Mouse (Mus musculus): ENCODE measurements around the gene Neu3. TPM values are rescaled to one million over a fixed set of nuclear protein-coding genes. Genes with fewer than 3 reads are reported as not detected.
"Not testable (repeated sequence)": the region's sequence is repeated elsewhere in the genome, so short reads cannot be mapped to it uniquely, and the experiment has no call there.

Neu3 gene
- polyA plus RNA-seq, 1 experiment from 2014 or later: 3.2 TPM

GRCm38 (mm10) chr7:99805340-99805739 lies 22.9 kb downstream of the Neu3 start:
- no peak overlapping the region for H3K4me2 ChIP-seq
- H3K9me3 ChIP-seq (ENCODE audit: low read depth, low read length): no peaks in the 10 kb centered on the region
- no peak overlapping the region for H3K27ac ChIP-seq (ENCODE audit: low read depth)
- H3K36me3 ChIP-seq (ENCODE audit: insufficient read depth): no peaks in the 10 kb centered on the region
- H3K27me3 ChIP-seq (ENCODE audit: insufficient read depth, low read length): no peaks in the 10 kb centered on the region
- no peak for TF ChIP-seq CTCF (IDR thresholded peaks at IDR 0.05; ENCODE audit: low read depth)
- ATAC-seq (ENCODE audit: insufficient read depth) (no peak), DNase-seq (no peak)
- no peak overlapping the region for H3K9ac ChIP-seq
- H3K4me1 ChIP-seq (ENCODE audit: insufficient read depth): no peaks in the 10 kb centered on the region
- WGBS: 65% methylated on average over 1 of the region's 1 CpGs
- no peak overlapping the region for H3K4me3 ChIP-seq (ENCODE audit: low read depth, low read length)

GRCm38 (mm10) chr7:99804033-99804432 lies 24.2 kb downstream of the Neu3 start:
- DNase-seq; H3K4me1 ChIP-seq (ENCODE audit: insufficient read depth); ATAC-seq (ENCODE audit: insufficient read depth); H3K4me3 ChIP-seq (ENCODE audit: low read depth, low read length); H3K36me3 ChIP-seq (ENCODE audit: insufficient read depth); H3K9me3 ChIP-seq (ENCODE audit: low read depth, low read length); H3K27ac ChIP-seq (ENCODE audit: low read depth); H3K9ac ChIP-seq; H3K4me2 ChIP-seq; H3K27me3 ChIP-seq (ENCODE audit: insufficient read depth, low read length): not testable (repeated sequence)
- WGBS: 82% methylated on average over 3 of the region's 3 CpGs

DNA sequence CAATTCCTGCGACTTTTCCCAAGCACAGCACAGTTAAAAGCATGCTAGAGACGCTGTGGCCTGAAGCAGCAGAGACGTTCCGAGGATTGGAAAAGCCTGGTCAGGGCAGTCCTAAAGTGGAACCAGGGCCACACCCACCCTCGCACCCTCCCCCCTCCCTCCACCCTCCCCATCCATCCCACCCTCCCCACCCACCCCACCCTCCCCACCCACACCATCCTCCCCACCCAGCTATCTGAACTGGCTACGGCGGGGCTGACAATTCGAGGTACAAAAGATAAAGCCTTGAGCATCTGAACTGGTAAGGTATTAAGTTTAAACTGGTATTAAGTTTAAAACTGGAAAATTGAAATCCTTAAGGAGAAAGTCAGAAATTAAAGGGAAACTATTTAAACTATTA lies 24.7 kb downstream of the Neu3 start:
- Histone ChIP-seq H3K27me3 (ENCODE audit: insufficient read depth, low read length) (no peaks in the 10 kb centered on the region), H3K36me3 (ENCODE audit: insufficient read depth) (no peaks in the 10 kb centered on the region), H3K4me3 (ENCODE audit: low read depth, low read length) (no peak overlapping the region), H3K9me3 (ENCODE audit: low read depth, low read length) (no peaks in the 10 kb centered on the region), H3K4me1 (ENCODE audit: insufficient read depth) (no peaks in the 10 kb centered on the region), H3K4me2 (no peak overlapping the region), H3K9ac (no peak overlapping the region), H3K27ac (ENCODE audit: low read depth) (no peak overlapping the region)
- WGBS: 50% methylated on average over 8 of the region's 8 CpGs
- no peak for ATAC-seq (ENCODE audit: insufficient read depth)
- no peak for DNase-seq
- no peak for TF ChIP-seq CTCF (IDR thresholded peaks at IDR 0.05; ENCODE audit: low read depth)

GRCm38 (mm10) chr7:99799118-99799517 lies 29.1 kb downstream of the Neu3 start:
- WGBS: 68% methylated on average over 7 of the region's 7 CpGs
- Histone ChIP-seq H3K4me2 (no peak overlapping the region), H3K9ac (no peak overlapping the region), H3K4me3 (ENCODE audit: low read depth, low read length) (no peak overlapping the region), H3K36me3 (ENCODE audit: insufficient read depth) (no peaks in the 10 kb centered on the region), H3K27me3 (ENCODE audit: insufficient read depth, low read length) (no peaks in the 10 kb centered on the region), H3K4me1 (ENCODE audit: insufficient read depth) (no peaks in the 10 kb centered on the region), H3K27ac (ENCODE audit: low read depth) (no peak overlapping the region), H3K9me3 (ENCODE audit: low read depth, low read length) (no peaks in the 10 kb centered on the region)
- ATAC-seq (ENCODE audit: insufficient read depth) (no peak), DNase-seq (no peak)
- no peak for TF ChIP-seq CTCF (IDR thresholded peaks at IDR 0.05; ENCODE audit: low read depth)

DNA sequence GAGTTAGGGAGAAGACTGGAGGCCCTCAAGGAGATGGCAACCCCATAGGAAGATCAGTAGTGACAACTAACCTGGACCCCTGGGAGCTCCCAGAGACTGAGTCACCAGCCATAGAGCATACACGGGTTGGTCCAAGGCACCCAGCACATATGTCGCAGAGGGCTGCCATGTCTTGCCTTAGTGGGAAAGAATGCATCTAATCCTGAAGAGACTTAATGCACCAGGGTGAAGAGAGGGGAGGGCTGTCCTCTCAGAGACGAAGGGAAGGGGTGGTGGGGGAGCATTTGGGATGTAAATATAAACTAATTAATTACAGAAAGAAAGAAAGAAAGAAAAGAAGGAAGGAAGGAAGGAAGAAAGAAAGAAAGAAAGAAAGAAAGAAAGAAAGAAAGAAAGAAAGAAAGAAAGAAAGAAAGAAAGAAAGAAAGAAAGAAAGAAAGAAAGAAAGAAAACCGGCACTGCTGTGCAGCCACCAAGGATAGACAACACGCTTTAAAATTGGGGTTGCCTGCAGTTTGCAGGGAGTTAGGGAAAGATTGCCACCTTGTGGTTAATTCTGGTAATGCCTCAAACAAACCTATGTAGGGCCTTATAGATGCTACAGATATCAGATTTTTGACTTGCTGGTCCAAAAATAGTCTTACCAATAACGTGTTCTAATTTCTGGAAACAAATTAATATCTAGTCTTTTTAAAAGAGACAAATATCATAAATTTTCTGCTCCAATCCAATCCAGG lies 30.1 kb downstream of the Neu3 start:
- peak; percentile 97 for DNase-seq
- Histone ChIP-seq H3K4me3 (ENCODE audit: low read depth, low read length) (no peak overlapping the region), H3K4me2 (no peak overlapping the region), H3K27ac (ENCODE audit: low read depth) (no peak overlapping the region), H3K4me1 (ENCODE audit: insufficient read depth) (no peaks in the 10 kb centered on the region), H3K36me3 (ENCODE audit: insufficient read depth) (no peaks in the 10 kb centered on the region), H3K27me3 (ENCODE audit: insufficient read depth, low read length) (no peaks in the 10 kb centered on the region), H3K9me3 (ENCODE audit: low read depth, low read length) (no peaks in the 10 kb centered on the region), H3K9ac (no peak overlapping the region)
- ATAC-seq (ENCODE audit: insufficient read depth): no peak
- WGBS: 31% methylated on average over 6 of the region's 6 CpGs
- peak; percentile 86 for TF ChIP-seq CTCF (IDR thresholded peaks at IDR 0.05; ENCODE audit: low read depth)

DNA sequence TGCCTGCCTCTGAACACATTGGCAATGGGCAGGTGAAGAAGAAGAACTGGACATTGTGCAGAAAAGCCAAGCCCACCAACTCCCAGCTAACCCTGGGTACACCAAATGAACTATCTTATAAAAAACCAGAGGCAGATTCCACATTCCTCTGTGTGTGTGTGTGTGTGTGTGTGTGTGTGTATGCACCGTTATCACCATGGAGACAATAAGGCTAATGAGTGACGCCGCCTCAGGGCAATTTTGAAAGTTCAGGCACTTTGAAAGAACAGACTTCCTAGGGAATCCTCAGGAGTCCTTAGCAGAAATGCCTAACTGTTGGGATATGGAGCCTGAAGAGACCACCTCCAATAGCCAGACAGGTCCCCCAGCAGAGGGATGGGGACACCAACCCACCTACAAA lies 31.0 kb downstream of the Neu3 start:
- ATAC-seq (ENCODE audit: insufficient read depth) (no peak), DNase-seq (no peak)
- Histone ChIP-seq H3K27ac (ENCODE audit: low read depth) (no peak overlapping the region), H3K9me3 (ENCODE audit: low read depth, low read length) (no peaks in the 10 kb centered on the region), H3K4me2 (no peak overlapping the region), H3K4me1 (ENCODE audit: insufficient read depth) (no peaks in the 10 kb centered on the region), H3K9ac (no peak overlapping the region), H3K4me3 (ENCODE audit: low read depth, low read length) (no peak overlapping the region), H3K27me3 (ENCODE audit: insufficient read depth, low read length) (no peaks in the 10 kb centered on the region), H3K36me3 (ENCODE audit: insufficient read depth) (no peaks in the 10 kb centered on the region)
- 70% methylated on average over 3 of the region's 3 CpGs for WGBS
- TF ChIP-seq CTCF (IDR thresholded peaks at IDR 0.05; ENCODE audit: low read depth): no peak

GRCm38 (mm10) chr7:99796471-99796870 lies 31.7 kb downstream of the Neu3 start:
- Histone ChIP-seq H3K4me2 (no peak overlapping the region), H3K4me1 (ENCODE audit: insufficient read depth) (no peaks in the 10 kb centered on the region), H3K36me3 (ENCODE audit: insufficient read depth) (no peaks in the 10 kb centered on the region), H3K9me3 (ENCODE audit: low read depth, low read length) (no peaks in the 10 kb centered on the region), H3K9ac (no peak overlapping the region), H3K27me3 (ENCODE audit: insufficient read depth, low read length) (no peaks in the 10 kb centered on the region), H3K27ac (ENCODE audit: low read depth) (no peak overlapping the region), H3K4me3 (ENCODE audit: low read depth, low read length) (no peak overlapping the region)
- no peak for TF ChIP-seq CTCF (IDR thresholded peaks at IDR 0.05; ENCODE audit: low read depth)
- no peak for ATAC-seq (ENCODE audit: insufficient read depth)
- WGBS: 67% methylated on average over 3 of the region's 3 CpGs
- DNase-seq: no peak

Data from lung, embryonic 14.5 days (tissue).